Mouse (Mus musculus) left cerebral cortex, postnatal 10 days (tissue): ENCODE results near the gene Art1. TPM values are rescaled to one million over a fixed set of nuclear protein-coding genes. Genes with fewer than 3 reads are reported as not detected.
A peak's percentile ranks its signal among the peaks of the same experiment; 100 is the strongest.

Source experiments
- DNase-seq, 2 experiments: peaks; one replicate each; pipeline ENCODE4 v3.0.0; 2021 to 2022; ENCODE audit warnings: low spot score in 2 of 2, mixed read lengths in 1 of 2; ENCODE audit errors: extremely low spot score in 1 of 2
- intact Hi-C: fragments of 180-260 bp; cut with DNase I; formaldehyde crosslinking; loops from one replicate; pipeline ENCODE4 v1.15.1; 2025
- total RNA-seq, 2 experiments: library from RNA; stranded (reverse); gene quantifications; 2 replicates each; pipeline ENCODE4 v1.2.3; 2021

The Art1 gene
- not detected for total RNA-seq

- DNase-seq = no peak
- intact Hi-C loops = no loop called here
Observed at GRCm38 (mm10) chr7:102101487-102101886, at the start of gene Art1. Gene Art1 (plus strand): TSS chr7:102101743.

- intact Hi-C loops = no loop called here
Observed at GRCm38 (mm10) chr7:102061353-102061752, 40.2 kb upstream of the Art1 start.

GRCm38 (mm10) chr7:102062203-102062602, 39.3 kb upstream of the Art1 start:
- DNase-seq = no peak
- intact Hi-C loops = no loop called here

More at GRCm38 (mm10) chr7:102061353-102061752, 40.2 kb upstream of the Art1 start:
- no peak for DNase-seq

- no peak for DNase-seq
- intact Hi-C loops = no loop called here
Observed at GRCm38 (mm10) chr7:102063891-102064290, 37.7 kb upstream of the Art1 start.

GRCm38 (mm10) chr7:102064655-102065045, 36.9 kb upstream of the Art1 start:
- DNase-seq = peak in 1 of 2 experiments; percentile 13
- intact Hi-C loops = loop anchor here (5.0 kb wide), 1 partner anchor 52 kb away; no protein-coding TSS in a partner anchor

GRCm38 (mm10) chr7:102065046-102065891, 36.3 kb upstream of the Art1 start, which contains the start of the genes Rnf121, Xndc1 and Xntrpc:
Gene Rnf121 (minus strand): TSS chr7:102065469.
Gene Xndc1 (plus strand): TSS chr7:102065511.
Gene Xntrpc (plus strand): TSS chr7:102065713.
- DNase-seq = peak; percentile 90 to 96
- intact Hi-C loops = loop anchor here (5.0 kb wide), 1 partner anchor 53 kb away; no protein-coding TSS in a partner anchor

- intact Hi-C loops = loop anchor here (5.0 kb wide), 1 partner anchor 54 kb away; no protein-coding TSS in a partner anchor
Observed at GRCm38 (mm10) chr7:102066363-102066762, 35.2 kb upstream of the Art1 start.

GRCm38 (mm10) chr7:102076714-102077296, 24.7 kb upstream of the Art1 start:
- intact Hi-C loops = loop anchor here (5.0 to 10.0 kb wide), 2 partner anchors 160 to 422 kb away; no protein-coding TSS in a partner anchor
- no peak for DNase-seq

More at GRCm38 (mm10) chr7:102066363-102066762, 35.2 kb upstream of the Art1 start:
- no peak for DNase-seq

GRCm38 (mm10) chr7:102078517-102078916, 23.0 kb upstream of the Art1 start:
- intact Hi-C loops = loop anchor here (2.0 to 10.0 kb wide), 3 partner anchors 80 to 424 kb away; no protein-coding TSS in a partner anchor
- peak in 1 of 2 experiments; percentile 29 for DNase-seq

GRCm38 (mm10) chr7:102080311-102080710, 21.2 kb upstream of the Art1 start:
- intact Hi-C loops = no loop called here
- no peak for DNase-seq

- intact Hi-C loops = no loop called here
Observed at GRCm38 (mm10) chr7:102081784-102082183, 19.8 kb upstream of the Art1 start.

GRCm38 (mm10) chr7:102082816-102083215, 18.7 kb upstream of the Art1 start, which contains the start of gene Trpc2:
Gene Trpc2 (plus strand): TSS chr7:102083116.
- intact Hi-C loops = no loop called here
- no peak for DNase-seq

More at GRCm38 (mm10) chr7:102081784-102082183, 19.8 kb upstream of the Art1 start:
- DNase-seq = no peak

- DNase-seq = no peak
- intact Hi-C loops = no loop called here
Observed at GRCm38 (mm10) chr7:102084041-102084696, 17.4 kb upstream of the Art1 start.

GRCm38 (mm10) chr7:102087336-102087735, 14.2 kb upstream of the Art1 start:
- DNase-seq = no peak
- intact Hi-C loops = no loop called here

GRCm38 (mm10) chr7:102099760-102100661, 1.5 kb upstream of the Art1 start:
- intact Hi-C loops = no loop called here
- DNase-seq = no peak

- no peak for DNase-seq
- intact Hi-C loops = no loop called here
Observed at GRCm38 (mm10) chr7:102100868-102101267, 675 bp upstream of the Art1 start.

GRCm38 (mm10) chr7:102102241-102102640, 698 bp downstream of the Art1 start:
- no peak for DNase-seq
- intact Hi-C loops = no loop called here

- intact Hi-C loops = no loop called here
- no peak for DNase-seq
Observed at GRCm38 (mm10) chr7:102102696-102103095, 1.2 kb downstream of the Art1 start.
